ENCODE assay signal across 8 mouse cellular contexts in the genomic region with DNA sequence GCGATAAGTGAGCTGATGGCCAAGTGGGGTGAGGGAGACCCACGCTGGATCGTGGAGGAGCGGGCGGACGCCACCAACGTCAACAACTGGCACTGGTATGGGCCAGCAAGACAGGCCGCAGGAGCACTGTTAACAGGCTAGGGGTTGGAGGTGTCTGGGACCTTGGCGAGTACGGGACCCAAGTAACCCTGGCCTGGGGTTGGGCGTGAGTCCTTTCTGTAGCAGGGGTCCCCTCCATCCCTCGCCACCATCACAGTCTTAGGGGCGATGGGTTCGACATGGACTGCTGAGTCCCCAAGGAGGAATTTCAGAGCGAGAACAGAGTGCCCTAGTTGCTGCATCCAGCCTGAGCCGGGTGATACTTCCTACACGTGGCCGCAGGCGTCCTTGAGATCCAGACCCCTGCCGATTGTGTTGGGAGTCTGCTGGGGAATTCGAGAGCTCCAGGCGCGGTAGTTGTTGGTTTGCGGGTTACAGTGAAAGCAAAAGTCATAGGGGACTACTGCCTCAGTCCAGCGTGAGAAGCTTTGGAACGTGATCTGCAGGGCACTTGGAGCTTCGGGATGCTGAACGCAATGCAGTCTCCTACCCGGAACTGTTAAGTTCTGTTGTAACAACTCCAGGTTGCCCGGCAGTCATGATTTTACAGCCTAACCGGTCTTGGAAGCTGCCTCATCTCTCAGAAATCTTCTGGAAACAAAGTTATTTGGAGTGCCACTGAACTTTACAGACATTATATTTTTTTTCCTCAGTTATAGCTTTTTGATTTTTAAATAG. TPM values are rescaled to one million over a fixed set of nuclear protein-coding genes. Genes with fewer than 3 reads are reported as not detected.
DNase-seq lines count a peak whose midpoint lies in the region; ATAC-seq and TF ChIP-seq lines count a peak whose summit lies in the region.

No protein-coding gene starts in this region.

- TF ChIP-seq EP300 in ES-Bruce4 (IDR thresholded peaks at IDR 0.05; ENCODE audit: insufficient read depth, low read depth, low read length), result no peak

- no peak for TF ChIP-seq POLR2A in ES-Bruce4 (IDR thresholded peaks at IDR 0.05; ENCODE audit: insufficient read depth, low read length)
- no peak for TF ChIP-seq POLR2A in embryonic fibroblast, embryonic 13.5 days (IDR thresholded peaks at IDR 0.05; ENCODE audit: low read depth, low read length)

- ATAC-seq in heart, embryonic 13.5 days (ENCODE audit: extremely low read depth, insufficient number of reproducible peaks, low FRiP score, low TSS enrichment), result no peak
- no peak; the same call in 1 of the 2 replicates for ATAC-seq in midbrain, embryonic 15.5 days (replicated peaks)

- under 1% methylated on average over 31 of the region's 31 CpGs for WGBS in heart, embryonic 13.5 days
- WGBS in limb, embryonic 10.5 days, result under 1% methylated on average over 31 of the region's 31 CpGs
- under 1% methylated on average over 31 of the region's 31 CpGs for WGBS in midbrain, embryonic 15.5 days

- H3K4me2 ChIP-seq in heart, embryonic 13.5 days, result peak overlapping the region; percentile 86
- peak overlapping the region; percentile 93 for H3K4me2 ChIP-seq in midbrain, embryonic 15.5 days

- peak overlapping the region; percentile 72 for H3K4me3 ChIP-seq in heart, embryonic 13.5 days
- peak overlapping the region; percentile 78 for H3K4me3 ChIP-seq in ES-Bruce4 (ENCODE audit: low read depth, low read length)
- H3K4me3 ChIP-seq in embryonic fibroblast, embryonic 13.5 days (ENCODE audit: insufficient read depth, low read length), result peak overlapping the region; percentile 70
- H3K4me3 ChIP-seq in limb, embryonic 10.5 days, result peak overlapping the region; percentile 79
- H3K4me3 ChIP-seq in midbrain, embryonic 15.5 days, result peak overlapping the region; percentile 83

- no peak for DNase-seq in heart, postnatal 14 days
- no peak for DNase-seq in limb, embryonic 10.5 days (ENCODE audit: low spot score)
- DNase-seq in cerebellum, adult 9-10 months, result no peak
- no peak for DNase-seq in spleen, postnatal 4 days (ENCODE audit: low spot score in 2 of 2)

- H3K9me3 ChIP-seq in heart, embryonic 13.5 days, result no peaks in the 10 kb centered on the region
- no peaks in the 10 kb centered on the region for H3K9me3 ChIP-seq in ES-Bruce4 (replicated peaks; ENCODE audit: control insufficient read depth, insufficient read depth, low read length, poor library complexity, severe bottlenecking)
- no peaks in the 10 kb centered on the region for H3K9me3 ChIP-seq in limb, embryonic 10.5 days (replicated peaks)
- H3K9me3 ChIP-seq in midbrain, embryonic 15.5 days, result no peaks in the 10 kb centered on the region

- peak overlapping the region; percentile 96 for H3K27ac ChIP-seq in heart, embryonic 13.5 days (replicated peaks)
- H3K27ac ChIP-seq in ES-Bruce4 (ENCODE audit: insufficient read depth, low read length), result peak overlapping the region; percentile 3
- peak overlapping the region; percentile 34 for H3K27ac ChIP-seq in embryonic fibroblast, embryonic 13.5 days (ENCODE audit: insufficient read depth, low read length)
- peak overlapping the region; percentile 94 for H3K27ac ChIP-seq in limb, embryonic 10.5 days
- H3K27ac ChIP-seq in midbrain, embryonic 15.5 days, result peak overlapping the region; percentile 87

- H3K36me3 ChIP-seq in heart, embryonic 13.5 days, result peaks cover 58% of the 10 kb centered on the region
- peaks cover 35% of the 10 kb centered on the region for H3K36me3 ChIP-seq in ES-Bruce4 (ENCODE audit: control insufficient read depth, insufficient read depth, low read length, poor library complexity, severe bottlenecking)
- H3K36me3 ChIP-seq in limb, embryonic 10.5 days, result peaks cover 61% of the 10 kb centered on the region
- H3K36me3 ChIP-seq in midbrain, embryonic 15.5 days (replicated peaks), result peaks cover 34% of the 10 kb centered on the region

- no peaks in the 10 kb centered on the region for H3K27me3 ChIP-seq in heart, embryonic 13.5 days (replicated peaks)
- H3K27me3 ChIP-seq in ES-Bruce4 (ENCODE audit: control insufficient read depth, insufficient read depth, low read length, poor library complexity, severe bottlenecking), result no peaks in the 10 kb centered on the region
- no peaks in the 10 kb centered on the region for H3K27me3 ChIP-seq in limb, embryonic 10.5 days (ENCODE audit: low read depth, poor library complexity, severe bottlenecking)
- H3K27me3 ChIP-seq in midbrain, embryonic 15.5 days (replicated peaks), result no peaks in the 10 kb centered on the region

- TF ChIP-seq CTCF in ES-Bruce4 (IDR thresholded peaks at IDR 0.05; ENCODE audit: low read depth, low read length), result no peak
- TF ChIP-seq CTCF in embryonic fibroblast, embryonic 13.5 days (IDR thresholded peaks at IDR 0.05; ENCODE audit: borderline replicate concordance, insufficient read depth, low read length), result no peak

- H3K4me1 ChIP-seq in heart, embryonic 13.5 days, result peaks cover 27% of the 10 kb centered on the region
- no peaks in the 10 kb centered on the region for H3K4me1 ChIP-seq in ES-Bruce4 (ENCODE audit: control insufficient read depth, insufficient read depth, low read length)
- peaks cover 5% of the 10 kb centered on the region; the same call in 1 of the 2 replicates for H3K4me1 ChIP-seq in embryonic fibroblast, embryonic 13.5 days (ENCODE audit: control insufficient read depth, insufficient read depth, low read length)
- peaks cover 25% of the 10 kb centered on the region for H3K4me1 ChIP-seq in limb, embryonic 10.5 days
- H3K4me1 ChIP-seq in midbrain, embryonic 15.5 days, result peaks cover 30% of the 10 kb centered on the region

- H3K9ac ChIP-seq in heart, embryonic 13.5 days, result peak overlapping the region; percentile 96
- peak overlapping the region; percentile 55 for H3K9ac ChIP-seq in ES-Bruce4 (ENCODE audit: low read depth, poor library complexity, severe bottlenecking)
- peak overlapping the region; percentile 85 for H3K9ac ChIP-seq in midbrain, embryonic 15.5 days

- intact Hi-C loops in heart, postnatal 14 days (cut with DNase I), result loop anchor here (5.0 kb wide), 3 partner anchors 65 to 150 kb away; a partner anchor contains a TSS

RNA-seq across cellular contexts. Expression of a gene that starts 0.7 kb away (rescaled TPM):
- 174 and 206 TPM in 2 replicates for polyA plus RNA-seq in heart, embryonic 13.5 days (2015; fragmentation: Nextera tagmentation; extraction: Ambion mirVana)
- 100 to 1,000 TPM; 103 to 107 TPM for total RNA-seq in heart, postnatal 14 days (2021)
- 195 and 198 TPM in 2 replicates for polyA plus RNA-seq in ES-Bruce4 (2011; ENCODE audit: insufficient read depth, insufficient read length, low read depth, missing spikeins)
- polyA plus RNA-seq in embryonic fibroblast, embryonic 13.5 days (2011; ENCODE audit: insufficient read length, low read depth, missing spikeins), result 112 and 116 TPM in 2 replicates
- polyA plus RNA-seq in limb, embryonic 10.5 days (2016; fragmentation: Nextera tagmentation; extraction: Ambion mirVana), result 294 and 332 TPM in 2 replicates
- polyA plus RNA-seq in midbrain, embryonic 15.5 days (2015; fragmentation: Nextera tagmentation; extraction: Ambion mirVana), result 217 and 222 TPM in 2 replicates

RNA-seq across cellular contexts. Expression of a gene that starts 1.0 kb away (rescaled TPM):
- polyA plus RNA-seq in heart, embryonic 13.5 days (2015; fragmentation: Nextera tagmentation; extraction: Ambion mirVana), result 32.4 and 34.4 TPM in 2 replicates
- total RNA-seq in heart, postnatal 14 days (2021), result 10 to 100 TPM; 28.9 to 29.8 TPM
- polyA plus RNA-seq in ES-Bruce4 (2011; ENCODE audit: insufficient read depth, insufficient read length, low read depth, missing spikeins), result 31.0 and 33.8 TPM in 2 replicates
- polyA plus RNA-seq in embryonic fibroblast, embryonic 13.5 days (2011; ENCODE audit: insufficient read length, low read depth, missing spikeins), result 29.3 and 30.4 TPM in 2 replicates
- 50.5 and 56.7 TPM in 2 replicates for polyA plus RNA-seq in limb, embryonic 10.5 days (2016; fragmentation: Nextera tagmentation; extraction: Ambion mirVana)
- polyA plus RNA-seq in midbrain, embryonic 15.5 days (2015; fragmentation: Nextera tagmentation; extraction: Ambion mirVana), result 61.5 and 64.2 TPM in 2 replicates

RNA-seq across cellular contexts. Expression of a gene that starts 28.5 kb away (rescaled TPM):
- 0.60 and 0.80 TPM in 2 replicates for polyA plus RNA-seq in heart, embryonic 13.5 days (2015; fragmentation: Nextera tagmentation; extraction: Ambion mirVana)
- under 1 TPM; 0.33 to 0.66 TPM for total RNA-seq in heart, postnatal 14 days (2021)
- polyA plus RNA-seq in ES-Bruce4 (2011; ENCODE audit: insufficient read depth, insufficient read length, low read depth, missing spikeins), result 4.8 and 6.1 TPM in 2 replicates
- polyA plus RNA-seq in embryonic fibroblast, embryonic 13.5 days (2011; ENCODE audit: insufficient read length, low read depth, missing spikeins), result not detected in 2 replicates
- 0.59 and 0.94 TPM in 2 replicates for polyA plus RNA-seq in limb, embryonic 10.5 days (2016; fragmentation: Nextera tagmentation; extraction: Ambion mirVana)
- 1.6 and 1.7 TPM in 2 replicates for polyA plus RNA-seq in midbrain, embryonic 15.5 days (2015; fragmentation: Nextera tagmentation; extraction: Ambion mirVana)

RNA-seq across cellular contexts. Expression of a gene that starts 32.5 kb away (rescaled TPM):
- 0.75 and 0.90 TPM in 2 replicates for polyA plus RNA-seq in heart, embryonic 13.5 days (2015; fragmentation: Nextera tagmentation; extraction: Ambion mirVana)
- under 1 TPM in 1 of 2 experiments, not detected in 1; 0.15 TPM for total RNA-seq in heart, postnatal 14 days (2021)
- polyA plus RNA-seq in ES-Bruce4 (2011; ENCODE audit: insufficient read depth, insufficient read length, low read depth, missing spikeins), result 5.5 and 5.9 TPM in 2 replicates
- 0.21 and 0.23 TPM in 2 replicates for polyA plus RNA-seq in embryonic fibroblast, embryonic 13.5 days (2011; ENCODE audit: insufficient read length, low read depth, missing spikeins)
- polyA plus RNA-seq in limb, embryonic 10.5 days (2016; fragmentation: Nextera tagmentation; extraction: Ambion mirVana), result 1.0 and 1.2 TPM in 2 replicates
- polyA plus RNA-seq in midbrain, embryonic 15.5 days (2015; fragmentation: Nextera tagmentation; extraction: Ambion mirVana), result 1.4 and 1.8 TPM in 2 replicates

Comparison
In these comparisons a context has a peak if more than half of its experiments do, and no peak if none do; other contexts are left out.
1. H3K27ac ChIP-seq: peak in every context shown above with its lines; median percentile 96 in heart, embryonic 13.5 days; 94 in limb, embryonic 10.5 days; 87 in midbrain, embryonic 15.5 days; 34 in embryonic fibroblast, embryonic 13.5 days; 3 in ES-Bruce4.